Mouse (Mus musculus): ENCODE measurements around the gene Washc3. TPM values are rescaled to one million over a fixed set of nuclear protein-coding genes. Genes with fewer than 3 reads are reported as not detected.

Gene Washc3
- polyA plus RNA-seq (2012): 0.96 and 1.1 TPM in 2 replicates

GRCm38 (mm10) chr10:88200951-88201638 is at the start of gene Washc3:
Gene Washc3, plus strand, starts transcription at chr10:88201093.
- no peaks in the 10 kb centered on the region for H3K9me3 ChIP-seq (ENCODE audit: control insufficient read depth, low read length)
- H3K27me3 ChIP-seq (ENCODE audit: control insufficient read depth): no peaks in the 10 kb centered on the region
- H3K4me1 ChIP-seq (ENCODE audit: control insufficient read depth): peaks cover 14% of the 10 kb centered on the region
- peak within 1 kb of the TSS; percentile 90 for H3K4me3 ChIP-seq (replicated peaks)
- no peak for TF ChIP-seq TAL1 (IDR thresholded peaks at IDR 0.05; ENCODE audit: low read length)
- no peak for TF ChIP-seq GATA1 (IDR thresholded peaks at IDR 0.05; ENCODE audit: low read length)
- H3K36me3 ChIP-seq (ENCODE audit: control insufficient read depth): peaks cover 5% of the 10 kb centered on the region

DNA sequence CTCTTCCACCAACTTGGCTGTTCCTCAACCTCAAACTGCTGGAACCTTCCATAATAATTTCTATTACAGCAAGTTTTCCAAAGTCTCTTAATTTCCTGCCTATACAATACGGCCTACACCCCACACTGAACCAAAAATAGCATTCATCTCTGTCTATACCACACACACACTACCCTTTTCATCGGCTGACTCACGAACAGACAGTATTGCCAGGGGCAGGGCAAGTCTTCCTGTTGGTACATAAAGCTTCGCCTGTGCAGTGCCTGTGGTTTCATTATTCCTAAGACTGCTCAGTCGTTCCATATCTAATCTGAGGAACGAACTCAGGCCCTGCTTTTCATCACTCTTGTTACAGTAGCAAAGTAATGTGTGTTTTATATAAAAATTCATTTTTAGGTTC is 49.2 kb upstream of the Washc3 start:
- H3K4me1 ChIP-seq (ENCODE audit: control insufficient read depth): peaks cover 7% of the 10 kb centered on the region
- no peak overlapping the region for H3K4me3 ChIP-seq (replicated peaks)
- no peaks in the 10 kb centered on the region for H3K27me3 ChIP-seq (ENCODE audit: control insufficient read depth)
- peaks cover 72% of the 10 kb centered on the region for H3K36me3 ChIP-seq (ENCODE audit: control insufficient read depth)
- no peak for TF ChIP-seq TAL1 (IDR thresholded peaks at IDR 0.05; ENCODE audit: low read length)
- TF ChIP-seq GATA1 (IDR thresholded peaks at IDR 0.05; ENCODE audit: low read length): no peak
- no peaks in the 10 kb centered on the region for H3K9me3 ChIP-seq (ENCODE audit: control insufficient read depth, low read length)

- peaks cover 60% of the 10 kb centered on the region for H3K36me3 ChIP-seq (ENCODE audit: control insufficient read depth)
- H3K9me3 ChIP-seq (ENCODE audit: control insufficient read depth, low read length): no peaks in the 10 kb centered on the region; the same call in 1 of the 2 replicates
- no peaks in the 10 kb centered on the region for H3K4me1 ChIP-seq (ENCODE audit: control insufficient read depth)
- no peak overlapping the region for H3K4me3 ChIP-seq (replicated peaks)
- H3K27me3 ChIP-seq (ENCODE audit: control insufficient read depth): no peaks in the 10 kb centered on the region
- TF ChIP-seq TAL1 (IDR thresholded peaks at IDR 0.05; ENCODE audit: low read length) (no peak), GATA1 (IDR thresholded peaks at IDR 0.05; ENCODE audit: low read length) (no peak)
These were observed 38.8 kb upstream of the Washc3 start for GRCm38 (mm10) chr10:88162096-88162495.

DNA sequence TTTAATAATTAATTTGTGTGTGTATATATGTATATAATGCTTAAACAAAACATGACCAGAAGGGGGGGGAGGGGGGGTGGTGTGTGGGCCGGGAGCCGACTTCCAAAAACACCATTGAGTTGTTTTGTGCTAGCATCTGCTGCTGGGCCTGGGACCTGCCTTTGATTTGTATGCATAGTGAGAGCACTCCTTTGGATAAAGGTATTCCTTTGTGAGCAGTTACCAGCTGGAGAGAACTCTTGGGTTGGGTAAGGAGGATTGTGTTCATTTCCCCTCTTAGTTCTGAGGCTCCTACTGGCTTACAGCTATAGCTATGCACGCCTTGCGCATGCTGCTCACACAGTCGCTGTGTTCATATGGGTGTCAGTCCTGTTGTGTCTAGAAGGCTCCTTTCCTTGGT is 38.2 kb upstream of the Washc3 start:
- peaks cover 62% of the 10 kb centered on the region for H3K36me3 ChIP-seq (ENCODE audit: control insufficient read depth)
- no peaks in the 10 kb centered on the region for H3K4me1 ChIP-seq (ENCODE audit: control insufficient read depth)
- no peaks in the 10 kb centered on the region; the same call in 1 of the 2 replicates for H3K9me3 ChIP-seq (ENCODE audit: control insufficient read depth, low read length)
- TF ChIP-seq GATA1 (IDR thresholded peaks at IDR 0.05; ENCODE audit: low read length) (no peak), TAL1 (IDR thresholded peaks at IDR 0.05; ENCODE audit: low read length) (no peak)
- no peaks in the 10 kb centered on the region for H3K27me3 ChIP-seq (ENCODE audit: control insufficient read depth)
- H3K4me3 ChIP-seq (replicated peaks): no peak overlapping the region

DNA sequence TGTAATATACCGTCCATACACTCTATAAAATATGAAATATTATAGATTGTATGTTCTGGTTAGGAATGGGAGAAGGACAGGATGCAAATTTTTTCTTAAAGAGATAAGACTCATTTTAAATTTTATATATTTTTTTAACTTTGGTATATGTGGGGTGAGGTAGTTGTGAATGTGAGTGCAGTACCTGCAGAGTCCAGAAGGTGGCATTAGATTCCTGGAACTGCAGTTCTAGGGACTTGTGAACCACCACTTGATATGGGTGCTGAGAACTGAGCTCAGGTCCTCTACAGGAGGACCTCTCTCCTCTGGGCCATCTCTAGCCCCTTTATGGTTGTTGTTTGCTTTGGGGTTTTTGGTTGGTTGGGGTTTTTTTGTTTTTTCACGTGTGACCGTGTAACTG is 34.7 kb upstream of the Washc3 start:
- Histone ChIP-seq H3K36me3 (ENCODE audit: control insufficient read depth) (peaks cover 38% of the 10 kb centered on the region), H3K4me3 (replicated peaks) (no peak overlapping the region), H3K27me3 (ENCODE audit: control insufficient read depth) (no peaks in the 10 kb centered on the region), H3K4me1 (ENCODE audit: control insufficient read depth) (no peaks in the 10 kb centered on the region), H3K9me3 (ENCODE audit: control insufficient read depth, low read length) (no peaks in the 10 kb centered on the region; the same call in 1 of the 2 replicates)
- TF ChIP-seq GATA1 (IDR thresholded peaks at IDR 0.05; ENCODE audit: low read length) (no peak), TAL1 (IDR thresholded peaks at IDR 0.05; ENCODE audit: low read length) (no peak)

DNA sequence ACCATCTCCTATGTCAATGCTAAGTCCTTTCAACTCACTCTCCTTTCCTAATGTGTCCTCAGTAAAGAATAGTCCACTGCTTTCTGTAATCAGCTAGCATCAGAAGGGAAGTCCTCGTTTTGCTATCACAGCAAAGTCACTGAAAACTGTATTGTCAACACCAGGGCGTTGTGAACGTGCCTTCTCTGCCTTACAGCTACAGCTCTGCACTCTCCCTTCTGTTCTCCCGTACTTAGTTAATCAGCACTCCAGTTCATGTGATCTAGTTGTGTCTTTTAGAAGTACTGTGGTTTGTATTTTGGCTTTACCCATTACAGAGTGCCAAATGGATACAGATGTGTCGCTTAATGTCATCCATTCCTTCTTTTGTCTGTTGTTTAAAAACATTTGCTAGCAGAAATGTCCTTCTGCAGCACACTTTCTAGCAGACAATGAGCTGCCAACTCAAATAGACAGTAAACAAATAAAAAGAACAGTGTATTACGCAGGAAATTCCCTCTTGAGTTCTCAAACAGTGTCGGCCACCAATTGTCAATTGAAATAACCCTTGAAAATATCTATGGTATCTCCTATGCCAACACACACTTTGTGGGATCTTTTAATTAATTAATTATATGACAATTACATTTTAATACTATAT is 33.3 kb upstream of the Washc3 start:
- H3K9me3 ChIP-seq (ENCODE audit: control insufficient read depth, low read length): no peaks in the 10 kb centered on the region; the same call in 1 of the 2 replicates
- TF ChIP-seq TAL1 (IDR thresholded peaks at IDR 0.05; ENCODE audit: low read length) (no peak), GATA1 (IDR thresholded peaks at IDR 0.05; ENCODE audit: low read length) (no peak)
- H3K4me3 ChIP-seq (replicated peaks): no peak overlapping the region
- H3K27me3 ChIP-seq (ENCODE audit: control insufficient read depth): no peaks in the 10 kb centered on the region
- H3K4me1 ChIP-seq (ENCODE audit: control insufficient read depth): no peaks in the 10 kb centered on the region
- peaks cover 37% of the 10 kb centered on the region for H3K36me3 ChIP-seq (ENCODE audit: control insufficient read depth)

GRCm38 (mm10) chr10:88200541-88200940 is 352 bp upstream of the Washc3 start:
- H3K4me3 ChIP-seq (replicated peaks): peak overlapping the region; percentile 90
- no peak for TF ChIP-seq GATA1 (IDR thresholded peaks at IDR 0.05; ENCODE audit: low read length)
- TF ChIP-seq TAL1 (IDR thresholded peaks at IDR 0.05; ENCODE audit: low read length): no peak
- H3K36me3 ChIP-seq (ENCODE audit: control insufficient read depth): peaks cover 5% of the 10 kb centered on the region
- no peaks in the 10 kb centered on the region for H3K27me3 ChIP-seq (ENCODE audit: control insufficient read depth)
- no peaks in the 10 kb centered on the region for H3K9me3 ChIP-seq (ENCODE audit: control insufficient read depth, low read length)
- H3K4me1 ChIP-seq (ENCODE audit: control insufficient read depth): peaks cover 14% of the 10 kb centered on the region

DNA sequence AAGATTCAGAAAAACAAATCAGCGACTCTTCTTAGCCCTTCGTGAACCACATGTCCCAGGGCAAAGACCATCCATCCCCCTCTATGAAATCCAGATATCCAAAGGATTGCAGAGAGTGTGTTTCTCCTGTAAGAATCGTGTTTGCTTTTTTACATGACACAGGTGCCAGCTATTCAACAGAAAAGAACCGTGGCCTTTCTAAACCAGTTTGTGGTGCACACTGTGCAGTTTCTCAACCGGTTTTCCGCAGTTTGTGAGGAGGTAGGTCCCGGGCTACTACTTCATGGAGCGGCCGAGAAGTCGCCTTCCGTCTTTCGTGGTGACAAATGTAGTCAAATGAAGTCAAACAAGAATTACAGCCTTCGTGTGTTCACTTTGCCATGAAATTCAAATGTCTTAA is 757 bp downstream of the Washc3 start:
- no peaks in the 10 kb centered on the region for H3K9me3 ChIP-seq (ENCODE audit: control insufficient read depth, low read length)
- peaks cover 14% of the 10 kb centered on the region for H3K4me1 ChIP-seq (ENCODE audit: control insufficient read depth)
- no peaks in the 10 kb centered on the region for H3K27me3 ChIP-seq (ENCODE audit: control insufficient read depth)
- TF ChIP-seq TAL1 (IDR thresholded peaks at IDR 0.05; ENCODE audit: low read length) (no peak), GATA1 (IDR thresholded peaks at IDR 0.05; ENCODE audit: low read length) (no peak)
- peak overlapping the region; percentile 90 for H3K4me3 ChIP-seq (replicated peaks)
- peaks cover 5% of the 10 kb centered on the region for H3K36me3 ChIP-seq (ENCODE audit: control insufficient read depth)

DNA sequence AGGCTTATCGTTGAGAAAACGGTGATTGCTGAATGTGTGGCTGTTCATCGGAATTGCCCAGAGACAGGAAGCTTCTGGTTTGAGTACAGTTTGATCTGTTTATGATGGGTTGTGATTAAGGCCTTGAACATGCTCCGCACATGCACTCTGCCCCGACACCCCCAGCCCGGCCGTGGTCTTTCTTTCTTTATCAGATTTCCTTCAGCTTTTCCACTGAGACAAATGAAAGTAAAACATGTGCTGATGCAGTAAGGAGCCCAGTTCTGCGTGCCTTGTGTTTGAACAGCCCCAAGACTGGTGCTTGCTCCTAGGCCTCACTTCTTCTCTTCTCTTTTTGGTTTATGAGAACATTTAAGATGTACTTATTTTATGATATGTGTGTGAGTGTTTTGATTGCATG is 1.7 kb downstream of the Washc3 start:
- Histone ChIP-seq H3K4me3 (replicated peaks) (no peak overlapping the region), H3K27me3 (ENCODE audit: control insufficient read depth) (no peaks in the 10 kb centered on the region), H3K4me1 (ENCODE audit: control insufficient read depth) (peaks cover 14% of the 10 kb centered on the region), H3K9me3 (ENCODE audit: control insufficient read depth, low read length) (no peaks in the 10 kb centered on the region), H3K36me3 (ENCODE audit: control insufficient read depth) (peaks cover 5% of the 10 kb centered on the region)
- TF ChIP-seq GATA1 (IDR thresholded peaks at IDR 0.05; ENCODE audit: low read length) (no peak), TAL1 (IDR thresholded peaks at IDR 0.05; ENCODE audit: low read length) (no peak)
